In genomic region chr2:172270974-172271697, GRCm38 (mm10) we compare ENCODE assay signal across 18 mouse cellular contexts. TPM values are rescaled to one million over a fixed set of nuclear protein-coding genes. Genes with fewer than 3 reads are reported as not detected.
A peak's percentile ranks its signal among the peaks of the same experiment; 100 is the strongest.
DNase-seq lines count a peak whose midpoint lies in the region; ATAC-seq and TF ChIP-seq lines count a peak whose summit lies in the region.
"Had no signal": no experiment of that assay in that cellular context is flagged by ENCODE, and none has a peak within 500 bp of the region (broad histone marks: within the 10 kb centered on the region; RNA-seq: fewer than 3 reads in every experiment).

No protein-coding gene starts in this region.

- no peak for DNase-seq in heart, embryonic 10.5 days (ENCODE audit: low spot score)
- no peak for DNase-seq in heart, adult 8-10 months (ENCODE audit: low spot score)
- no peak for DNase-seq in forebrain, embryonic 14.5 days (ENCODE audit: low spot score)
- DNase-seq in midbrain, embryonic 14.5 days, result peak; percentile 33
- DNase-seq in embryo, embryonic 10 days (ENCODE audit: low spot score), result no peak
- no peak for DNase-seq in urinary bladder, adult 2 months (ENCODE audit: low spot score)
- DNase-seq: adrenal gland, postnatal 14 days; gastrocnemius, postnatal 10 days; kidney, postnatal 25 days had no signal

- H3K27ac ChIP-seq in heart, embryonic 10.5 days, result peak overlapping the region; percentile 39
- peak overlapping the region; percentile 89 for H3K27ac ChIP-seq in forebrain, embryonic 14.5 days (ENCODE audit: low read depth, low read length)
- H3K27ac ChIP-seq in midbrain, embryonic 14.5 days (replicated peaks; ENCODE audit: low read depth, low read length), result peak overlapping the region; percentile 85
- no peak overlapping the region for H3K27ac ChIP-seq in intestine, postnatal 0 days (ENCODE audit: low read depth, low read length)

- peaks cover 12% of the 10 kb centered on the region for H3K4me1 ChIP-seq in heart, embryonic 10.5 days
- H3K4me1 ChIP-seq in E14TG2a.4 (replicated peaks; ENCODE audit: low read depth, low read length), result peaks cover 64% of the 10 kb centered on the region
- peaks cover 16% of the 10 kb centered on the region for H3K4me1 ChIP-seq in forebrain, embryonic 14.5 days (ENCODE audit: control insufficient read depth, insufficient read depth, low read length)
- peaks cover 16% of the 10 kb centered on the region for H3K4me1 ChIP-seq in midbrain, embryonic 14.5 days (ENCODE audit: control insufficient read depth, insufficient read depth, low read length)
- H3K4me1 ChIP-seq in intestine, postnatal 0 days (replicated peaks; ENCODE audit: control insufficient read depth, insufficient read depth, low read length), result no peaks in the 10 kb centered on the region

- H3K27me3 ChIP-seq in heart, embryonic 10.5 days (ENCODE audit: insufficient read depth, poor library complexity, severe bottlenecking), result no peaks in the 10 kb centered on the region; the same call in 1 of the 2 replicates
- H3K27me3 ChIP-seq in E14TG2a.4 (ENCODE audit: insufficient read depth, low read length), result no peaks in the 10 kb centered on the region
- no peaks in the 10 kb centered on the region for H3K27me3 ChIP-seq in forebrain, embryonic 14.5 days (replicated peaks; ENCODE audit: control insufficient read depth, insufficient read depth, low read length)
- H3K27me3 ChIP-seq in midbrain, embryonic 14.5 days (ENCODE audit: control insufficient read depth, insufficient read depth, low read length), result no peaks in the 10 kb centered on the region
- H3K27me3 ChIP-seq in intestine, postnatal 0 days (replicated peaks; ENCODE audit: control insufficient read depth, insufficient read depth, low read length), result no peaks in the 10 kb centered on the region

- no peak for TF ChIP-seq CTCF in E14TG2a.4 (conservative IDR thresholded peaks at IDR 0.05; ENCODE audit: low read length)
- no peak for TF ChIP-seq CTCF in intestine, postnatal 0 days (IDR thresholded peaks at IDR 0.05; ENCODE audit: low read depth)

- H3K9me3 ChIP-seq in heart, embryonic 10.5 days, result no peaks in the 10 kb centered on the region
- no peaks in the 10 kb centered on the region for H3K9me3 ChIP-seq in E14TG2a.4 (ENCODE audit: low read length)
- no peaks in the 10 kb centered on the region for H3K9me3 ChIP-seq in forebrain, embryonic 14.5 days (replicated peaks; ENCODE audit: control insufficient read depth, low read length)
- no peaks in the 10 kb centered on the region for H3K9me3 ChIP-seq in midbrain, embryonic 14.5 days (ENCODE audit: control insufficient read depth, low read length)
- H3K9me3 ChIP-seq in intestine, postnatal 0 days (ENCODE audit: control insufficient read depth), result no peaks in the 10 kb centered on the region

- WGBS in heart, embryonic 10.5 days, result 52% methylated on average over 12 of the region's 12 CpGs
- 50% methylated on average over 12 of the region's 12 CpGs for WGBS in forebrain, embryonic 14.5 days
- 63% methylated on average over 12 of the region's 12 CpGs for WGBS in midbrain, embryonic 14.5 days
- 69% methylated on average over 12 of the region's 12 CpGs for WGBS in intestine, postnatal 0 days

- peak; percentile 59 for ATAC-seq in forebrain, embryonic 14.5 days
- no peak; the same call in 1 of the 2 replicates for ATAC-seq in midbrain, embryonic 14.5 days (ENCODE audit: low FRiP score, low TSS enrichment)
- no peak for ATAC-seq in intestine, postnatal 0 days

- H3K4me3 ChIP-seq in heart, embryonic 10.5 days, result no peak overlapping the region
- H3K4me3 ChIP-seq in E14TG2a.4 (replicated peaks; ENCODE audit: low read length), result peak overlapping the region; percentile 41
- H3K4me3 ChIP-seq in forebrain, embryonic 14.5 days (ENCODE audit: low read depth, low read length), result no peak overlapping the region
- no peak overlapping the region for H3K4me3 ChIP-seq in midbrain, embryonic 14.5 days (replicated peaks; ENCODE audit: low read depth, low read length)
- no peak overlapping the region for H3K4me3 ChIP-seq in intestine, postnatal 0 days (ENCODE audit: low read depth, low read length)

- H3K36me3 ChIP-seq in heart, embryonic 10.5 days, result no peaks in the 10 kb centered on the region
- no peaks in the 10 kb centered on the region for H3K36me3 ChIP-seq in E14TG2a.4 (ENCODE audit: insufficient read depth, low read length)
- H3K36me3 ChIP-seq in forebrain, embryonic 14.5 days (ENCODE audit: control insufficient read depth, insufficient read depth, low read length), result no peaks in the 10 kb centered on the region
- H3K36me3 ChIP-seq in midbrain, embryonic 14.5 days (ENCODE audit: control insufficient read depth, insufficient read depth, low read length), result no peaks in the 10 kb centered on the region
- no peaks in the 10 kb centered on the region for H3K36me3 ChIP-seq in intestine, postnatal 0 days (ENCODE audit: control insufficient read depth, insufficient read depth)
- H3K36me3 ChIP-seq: G1E had no signal

- H3K4me2 ChIP-seq in forebrain, embryonic 14.5 days (ENCODE audit: low read length), result peak overlapping the region; percentile 10; the same call in 1 of the 2 replicates
- H3K4me2 ChIP-seq in midbrain, embryonic 14.5 days (ENCODE audit: low read length), result no peak overlapping the region
- no peak overlapping the region for H3K4me2 ChIP-seq in intestine, postnatal 0 days (replicated peaks; ENCODE audit: low read depth)
- H3K4me2 ChIP-seq: liver, embryonic 11.5 days had no signal

- peak overlapping the region; percentile 6 for H3K9ac ChIP-seq in forebrain, embryonic 14.5 days (ENCODE audit: low read length)
- H3K9ac ChIP-seq in midbrain, embryonic 14.5 days (replicated peaks; ENCODE audit: low read length), result no peak overlapping the region; the same call in 1 of the 2 replicates
- no peak overlapping the region for H3K9ac ChIP-seq in intestine, postnatal 0 days (ENCODE audit: low read depth, low read length)

RNA-seq across cellular contexts. Expression of gene Mc3r, which starts 22.8 kb away (rescaled TPM):
- polyA plus RNA-seq in heart, embryonic 10.5 days (2016; fragmentation: Nextera tagmentation; extraction: Ambion mirVana), result not detected in 2 replicates
- not detected for total RNA-seq in heart, adult 8-10 months (2022)
- 0.07 and 0.55 TPM in 2 replicates for polyA plus RNA-seq in forebrain, embryonic 14.5 days (2014; fragmentation: Nextera tagmentation; extraction: Ambion mirVana)
- 0.33 and 0.55 TPM in 2 replicates for polyA plus RNA-seq in midbrain, embryonic 14.5 days (2014; fragmentation: Nextera tagmentation; extraction: Ambion mirVana)
- polyA plus RNA-seq in urinary bladder, adult 2 months (2012; rRNA removed), result not detected in 2 replicates
- not detected in 2 replicates for polyA plus RNA-seq in intestine, postnatal 0 days (2015; fragmentation: Nextera tagmentation; extraction: Ambion mirVana)
- total RNA-seq: adrenal gland, postnatal 14 days; gastrocnemius, postnatal 10 days; monocyte, adult 5-6 weeks had no signal
- polyA plus RNA-seq: G1E; heart, embryonic 14.5 days; intestine, embryonic 14.5 days; lung, embryonic 16.5 days; spleen, adult 2 months had no signal
